Mouse (Mus musculus) heart, adult 2 months (tissue): ENCODE data around the gene Acot12.

Source experiments
- CTCF ChIP-seq: fragments of 200-600 bp; IDR thresholded peaks from 2 replicates; pipeline ENCODE4 v1.8.1; 2022; ENCODE audit warnings: antibody characterized with exemption, mild to moderate bottlenecking, moderate library complexity
- POLR2A ChIP-seq: fragments of 200-500 bp; IDR thresholded peaks from 2 replicates; pipeline ENCODE4 v1.6.1; 2011; ENCODE audit warnings: mild to moderate bottlenecking, low read depth, low read length, control low read depth; ENCODE audit not compliant: insufficient read depth

GRCm38 (mm10) chr13:91761654-91762445 lies 20.5 kb downstream of the Acot12 start:
- TF ChIP-seq CTCF: no peak
- no peak for TF ChIP-seq POLR2A
